Mouse (Mus musculus) thymus, postnatal 14 days (tissue): ENCODE measurements around the gene Phox2a.

Source experiments
- DNase-seq: peaks from one replicate; pipeline ENCODE4 v3.0.0; 2021

The Phox2a gene

DNA sequence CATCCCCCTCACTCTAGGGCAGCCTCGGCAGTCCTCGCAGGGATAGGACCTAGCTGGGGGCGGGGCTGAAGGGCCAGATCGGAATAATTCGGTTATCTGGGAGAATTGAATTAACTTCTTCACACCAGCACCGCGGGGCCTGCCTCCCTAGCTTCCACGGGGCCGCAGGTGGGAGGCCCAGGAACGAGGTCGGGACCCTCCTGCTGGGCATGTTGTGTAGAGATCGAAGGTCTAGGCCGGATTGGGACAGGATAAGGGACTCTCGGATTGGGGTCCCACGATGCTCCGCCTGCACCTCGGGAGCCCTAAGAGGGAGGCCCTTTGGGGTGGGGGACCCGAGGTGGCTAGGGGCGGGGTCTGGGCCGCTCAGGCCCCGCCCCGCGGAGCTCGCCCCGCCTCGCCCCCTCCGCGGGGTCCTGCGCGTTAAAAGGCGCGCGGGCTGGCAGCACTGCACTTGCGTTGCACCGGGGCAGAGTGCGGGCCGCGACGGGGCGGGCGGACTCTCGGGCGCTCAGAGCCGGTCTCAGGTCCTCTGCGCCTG is at the start of gene Phox2a:
Phox2a (plus strand) TSS at position 453 of the 541 bp plus-strand sequence.
- no peak for DNase-seq

DNA sequence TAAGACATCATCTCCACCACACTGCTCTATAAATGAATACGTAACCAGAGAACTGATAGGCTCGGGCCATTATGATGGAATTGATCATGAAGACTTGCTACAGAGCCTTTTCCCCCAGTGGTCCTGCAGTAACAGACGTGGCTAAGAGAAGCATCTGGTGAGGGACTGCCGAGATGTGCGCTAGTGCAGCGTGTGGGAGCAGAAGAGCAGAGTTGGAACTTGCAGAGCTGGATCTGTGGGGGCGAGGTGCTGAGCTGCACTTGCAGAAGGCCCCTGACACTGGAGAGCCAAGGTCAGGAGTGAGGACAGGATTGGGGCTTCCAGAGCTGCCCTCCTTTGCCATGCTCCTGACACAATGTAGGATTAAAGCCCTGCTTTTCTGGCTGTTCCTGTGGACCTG is 48.1 kb upstream of the Phox2a start:
- no peak for DNase-seq

DNA sequence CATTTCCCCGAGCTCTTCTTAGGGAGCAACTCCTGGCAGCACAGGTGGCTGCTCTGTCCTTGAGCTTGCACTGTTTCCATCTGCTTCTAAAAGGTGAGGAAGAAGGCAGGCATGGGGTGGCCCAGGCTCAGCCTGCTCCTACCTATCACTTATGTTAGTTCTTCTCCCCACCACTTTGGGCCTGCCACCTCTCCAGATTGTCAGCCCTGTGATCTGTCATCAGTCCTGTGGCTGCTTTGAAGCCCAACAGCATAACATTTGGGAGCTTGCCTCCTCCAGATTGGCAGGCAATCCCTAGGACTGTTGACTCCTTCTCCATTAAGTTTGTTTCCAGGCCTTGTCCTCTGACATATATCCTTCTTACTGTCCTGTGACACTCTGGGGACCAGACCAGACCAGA is 46.5 kb upstream of the Phox2a start:
- no peak for DNase-seq

DNA sequence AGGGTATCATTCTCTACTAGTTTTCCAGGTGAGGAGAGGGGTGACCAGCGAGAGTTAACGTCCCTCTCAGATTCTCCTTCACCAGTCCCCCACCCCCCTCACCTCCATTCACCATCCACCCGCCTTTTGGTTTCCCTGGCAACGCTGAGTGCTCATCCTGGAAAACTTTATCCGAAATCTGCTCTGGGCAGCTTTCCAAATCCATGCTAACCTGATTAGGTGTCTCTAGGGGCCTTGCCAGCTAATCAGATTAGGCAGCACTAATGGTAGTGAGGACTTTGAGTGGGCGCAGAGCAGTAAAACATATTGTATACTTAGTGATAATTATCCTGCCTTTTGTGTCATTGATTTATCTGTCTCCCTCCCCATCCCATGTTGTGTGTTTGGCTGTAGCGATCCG is 45.4 kb upstream of the Phox2a start:
- no peak for DNase-seq

DNA sequence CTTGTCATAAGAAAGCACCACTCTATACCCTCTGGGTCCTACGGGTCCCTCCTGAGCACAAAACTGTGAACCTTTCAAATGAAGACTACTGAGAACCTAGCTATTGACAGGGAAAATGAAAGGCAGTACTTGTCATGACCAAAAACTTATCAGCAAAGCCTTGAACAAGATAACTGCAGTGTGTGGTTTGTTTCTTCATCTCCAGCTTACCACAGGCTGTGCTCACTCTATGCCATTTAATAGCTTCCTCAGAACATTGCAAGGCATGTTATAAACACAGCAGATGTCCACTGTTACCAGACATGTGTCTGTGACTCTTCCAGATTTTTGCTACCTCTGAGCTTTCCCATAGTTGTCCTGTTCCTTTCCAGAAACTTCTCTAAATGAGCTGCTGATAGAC is 41.1 kb upstream of the Phox2a start:
- no peak for DNase-seq

DNA sequence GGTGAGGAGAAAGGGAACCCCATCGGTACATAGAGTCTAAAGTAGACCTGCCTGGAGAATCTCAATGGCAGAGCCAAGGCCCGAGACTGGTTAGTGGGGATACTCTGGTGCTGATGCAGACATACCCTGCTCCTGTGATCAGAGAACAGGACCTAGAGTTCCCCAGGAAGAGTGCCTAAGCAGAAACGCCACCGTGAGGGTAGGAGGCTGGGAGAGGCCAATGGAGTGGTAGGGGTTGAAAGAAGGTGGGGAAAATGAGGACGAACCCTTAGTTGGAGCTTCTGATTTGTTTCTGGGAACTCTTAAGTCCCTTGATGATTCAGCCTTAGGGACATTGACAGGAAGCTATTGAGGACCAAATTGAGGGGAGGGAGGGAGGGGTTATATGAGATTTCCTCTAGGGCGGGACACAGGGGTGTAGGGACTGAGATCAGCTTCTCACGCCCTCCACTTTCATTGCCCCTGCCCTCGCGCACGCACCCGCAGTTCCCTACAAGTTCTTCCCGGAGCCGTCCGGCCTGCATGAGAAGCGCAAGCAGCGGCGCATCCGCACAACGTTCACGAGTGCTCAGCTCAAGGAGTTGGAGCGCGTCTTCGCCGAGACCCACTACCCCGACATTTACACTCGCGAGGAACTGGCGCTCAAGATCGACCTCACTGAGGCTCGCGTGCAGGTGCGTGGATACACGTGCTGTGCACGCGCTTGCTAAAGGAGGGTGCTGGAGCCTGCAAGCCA is 2.4 kb downstream of the Phox2a start:
- DNase-seq = peak; percentile 13

DNA sequence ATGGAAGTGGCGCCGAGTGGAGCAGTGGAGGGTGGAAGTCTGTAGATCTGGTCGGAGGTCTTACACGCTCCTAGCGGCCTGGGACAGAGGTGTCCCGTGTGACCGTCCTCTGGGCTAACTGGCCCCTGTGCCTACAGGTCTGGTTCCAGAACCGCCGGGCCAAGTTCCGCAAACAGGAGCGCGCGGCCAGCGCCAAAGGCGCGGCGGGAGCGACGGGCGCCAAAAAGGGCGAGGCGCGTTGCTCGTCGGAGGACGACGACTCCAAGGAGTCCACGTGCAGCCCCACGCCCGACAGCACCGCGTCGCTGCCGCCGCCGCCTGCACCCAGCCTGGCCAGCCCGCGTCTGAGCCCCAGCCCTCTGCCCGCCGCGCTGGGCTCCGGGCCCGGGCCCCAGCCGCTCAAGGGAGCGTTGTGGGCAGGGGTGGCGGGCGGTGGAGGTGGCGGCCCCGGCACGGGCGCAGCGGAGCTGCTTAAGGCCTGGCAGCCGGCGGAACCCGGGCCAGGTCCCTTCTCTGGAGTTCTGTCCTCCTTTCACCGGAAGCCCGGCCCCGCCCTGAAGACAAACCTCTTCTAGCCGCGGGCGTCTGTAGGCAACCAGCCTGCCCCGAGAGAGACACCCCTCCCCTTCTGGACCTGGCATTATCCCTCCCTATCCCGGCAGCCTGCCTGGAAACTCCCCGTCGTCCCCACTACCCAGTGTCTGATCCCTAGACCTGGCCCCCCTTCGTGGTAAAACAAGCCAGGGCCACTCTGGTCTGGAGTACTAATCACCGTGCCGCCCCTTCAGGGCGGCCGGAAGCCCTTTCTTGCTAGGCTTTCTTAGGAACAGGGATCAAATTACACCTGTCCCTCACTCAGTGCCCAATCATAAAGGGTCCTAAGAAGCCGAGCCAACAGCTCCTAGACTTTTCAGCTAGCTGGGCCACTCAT is 3.7 kb downstream of the Phox2a start:
- peak; percentile 37 for DNase-seq

DNA sequence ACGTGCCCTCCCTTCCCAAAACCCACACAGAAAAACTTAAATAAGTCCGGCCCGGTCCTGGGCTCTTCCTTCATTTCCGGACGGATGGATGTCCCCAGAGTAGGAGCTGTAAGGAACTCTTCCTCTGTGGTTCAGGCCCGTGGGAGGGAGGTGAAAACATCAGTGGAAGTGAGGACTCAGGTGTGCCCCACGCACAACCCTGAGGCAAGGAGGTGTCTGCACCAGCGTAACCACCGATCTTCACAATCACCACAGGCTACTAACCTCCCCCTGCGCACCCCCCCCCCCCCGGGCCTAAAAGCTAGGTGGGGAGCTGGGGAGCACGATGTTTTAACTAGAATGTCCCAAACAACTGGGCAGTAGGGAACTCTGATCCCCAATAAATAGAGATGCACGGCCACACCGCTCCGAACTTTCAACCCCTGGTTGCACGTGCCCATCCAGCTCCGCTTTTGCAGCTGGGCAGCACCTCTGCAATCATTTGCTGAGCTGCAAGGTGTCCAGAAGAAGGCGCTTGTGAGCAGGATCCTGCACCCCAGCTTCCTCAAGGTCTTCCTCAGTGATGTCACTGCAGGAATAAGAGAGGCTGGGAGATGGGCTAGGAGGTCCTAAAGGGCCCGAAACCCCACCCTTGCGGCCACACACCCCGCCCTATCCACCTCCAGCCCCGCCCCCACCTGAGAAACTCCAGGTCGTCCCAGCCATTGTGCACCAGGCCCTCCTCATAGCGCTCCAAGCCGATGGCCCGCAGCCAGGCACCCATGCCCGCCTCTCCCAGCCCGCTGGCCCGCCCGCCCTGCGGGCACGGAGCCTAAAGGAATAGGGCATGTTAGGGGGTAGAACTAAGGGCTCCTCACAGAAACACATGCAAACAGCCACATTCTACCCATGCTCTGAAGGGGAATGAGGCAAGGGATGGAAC is 5.0 kb downstream of the Phox2a start:
- DNase-seq = no peak

DNA sequence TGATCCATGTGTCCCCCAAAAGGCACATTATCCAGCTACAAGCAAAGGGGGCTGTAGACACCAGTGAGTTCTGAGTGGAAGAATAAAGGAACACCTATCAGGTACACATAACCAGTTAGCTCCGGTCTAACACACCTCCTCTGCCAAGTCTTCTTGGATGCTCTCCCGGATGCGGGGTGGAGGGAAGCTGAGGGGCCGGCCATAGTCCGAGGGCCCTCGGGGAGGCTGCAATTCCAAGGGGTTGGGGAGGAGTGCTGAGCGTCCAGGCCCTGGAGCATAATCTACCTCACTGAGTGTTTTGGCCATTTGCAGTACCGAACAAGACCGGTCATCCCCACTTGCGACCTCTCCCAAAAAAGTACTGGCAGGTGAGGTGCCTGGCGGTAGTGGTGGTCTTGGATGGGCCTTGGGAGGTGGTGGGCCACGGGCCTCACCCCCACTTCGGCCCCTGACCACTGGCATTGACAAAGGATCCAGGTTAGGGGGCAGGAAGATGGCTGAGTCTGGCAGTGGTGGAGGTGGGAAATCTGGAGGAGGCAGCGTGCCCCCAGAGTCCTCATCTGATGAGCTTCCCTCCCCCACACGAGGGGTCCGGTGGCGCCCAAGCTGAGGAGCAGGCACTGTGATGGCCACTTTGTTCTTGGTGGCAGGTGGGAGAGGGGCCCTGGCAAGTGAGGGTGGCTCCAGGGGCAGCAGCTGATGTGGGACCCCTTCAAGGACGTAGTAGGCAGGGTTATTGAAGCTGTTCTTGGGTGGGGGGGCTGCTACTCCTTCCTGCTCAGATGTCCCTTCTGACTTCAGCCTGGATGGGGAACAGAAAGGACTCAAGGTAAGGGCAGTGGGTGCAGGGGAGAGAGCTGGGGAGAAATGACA is 5.9 kb downstream of the Phox2a start:
- no peak for DNase-seq

DNA sequence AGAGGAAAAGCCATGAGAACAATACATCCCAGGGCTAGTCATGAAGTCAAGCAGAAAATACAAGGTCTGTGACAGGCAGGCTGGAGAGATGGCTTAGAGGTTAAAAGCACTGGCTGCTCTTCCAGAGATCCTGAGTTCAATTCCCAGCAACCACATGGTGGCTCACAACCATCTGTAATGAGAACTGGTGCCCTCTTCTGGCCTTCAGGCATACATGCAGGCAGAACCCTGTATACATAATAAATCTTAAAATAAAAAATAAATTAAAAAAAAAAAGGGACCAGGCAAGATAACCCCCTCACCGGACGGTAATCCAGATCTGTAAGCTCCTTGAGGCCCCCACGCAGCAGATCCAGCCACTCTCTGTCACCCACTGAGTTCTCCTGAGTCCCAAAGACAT is 12.3 kb downstream of the Phox2a start:
- DNase-seq = no peak

DNA sequence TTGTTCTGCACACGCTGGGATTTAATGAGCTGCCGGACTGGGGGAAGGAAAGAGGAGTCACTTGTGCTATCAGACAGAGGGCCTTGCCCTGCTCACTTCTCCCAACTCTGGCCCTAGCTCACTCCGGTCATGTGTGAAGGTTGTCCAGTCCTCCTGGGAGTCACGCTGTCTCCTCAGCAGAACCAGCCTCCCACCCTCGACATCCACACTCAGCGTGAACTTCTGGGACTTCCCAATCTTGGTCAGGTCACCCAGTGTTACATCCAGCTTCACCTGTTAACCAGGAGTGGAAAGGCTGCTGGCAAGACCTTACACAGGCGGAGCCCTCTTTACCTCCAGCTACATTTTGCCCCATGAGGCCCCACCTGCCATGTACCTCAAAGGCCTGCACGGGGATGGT is 13.3 kb downstream of the Phox2a start:
- no peak for DNase-seq

DNA sequence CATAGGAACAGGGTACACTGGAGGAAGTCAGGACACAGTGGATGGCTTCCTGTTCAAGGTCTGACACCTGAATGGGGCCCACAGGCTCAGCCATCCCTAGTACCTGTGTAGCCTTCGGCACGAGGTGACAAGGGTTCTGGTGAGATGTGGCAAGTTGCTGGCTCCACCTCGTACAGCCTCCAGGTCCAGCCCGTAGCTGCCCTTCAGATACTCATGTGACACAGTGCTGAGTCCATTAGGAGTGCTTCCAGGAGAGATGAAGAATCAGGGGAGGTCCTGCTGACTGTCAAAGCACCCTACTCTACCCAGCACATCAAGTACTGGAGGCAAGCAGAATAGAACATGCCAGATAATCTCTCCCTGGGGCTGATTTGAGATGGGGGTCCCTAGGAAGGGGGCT is 14.3 kb downstream of the Phox2a start:
- no peak for DNase-seq

DNA sequence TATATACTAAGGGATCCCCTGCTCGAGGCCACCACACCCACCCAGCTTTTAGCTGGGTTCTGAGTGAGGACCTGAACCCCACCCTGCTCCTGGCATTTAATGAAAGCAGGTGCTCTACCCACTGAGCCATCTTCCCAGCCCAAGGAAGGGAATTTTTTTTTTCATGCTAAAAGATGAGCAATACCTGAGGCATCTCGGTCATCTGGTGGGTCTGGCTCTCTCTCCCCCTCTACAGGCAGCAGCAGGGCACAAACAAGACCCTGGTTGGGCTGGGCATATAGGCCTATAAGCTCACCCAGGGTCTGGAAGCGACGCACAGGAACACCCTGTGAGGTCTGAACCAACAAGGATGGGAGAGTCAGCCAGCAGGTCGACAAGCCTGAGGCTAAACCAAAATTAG is 15.2 kb downstream of the Phox2a start:
- DNase-seq = no peak

DNA sequence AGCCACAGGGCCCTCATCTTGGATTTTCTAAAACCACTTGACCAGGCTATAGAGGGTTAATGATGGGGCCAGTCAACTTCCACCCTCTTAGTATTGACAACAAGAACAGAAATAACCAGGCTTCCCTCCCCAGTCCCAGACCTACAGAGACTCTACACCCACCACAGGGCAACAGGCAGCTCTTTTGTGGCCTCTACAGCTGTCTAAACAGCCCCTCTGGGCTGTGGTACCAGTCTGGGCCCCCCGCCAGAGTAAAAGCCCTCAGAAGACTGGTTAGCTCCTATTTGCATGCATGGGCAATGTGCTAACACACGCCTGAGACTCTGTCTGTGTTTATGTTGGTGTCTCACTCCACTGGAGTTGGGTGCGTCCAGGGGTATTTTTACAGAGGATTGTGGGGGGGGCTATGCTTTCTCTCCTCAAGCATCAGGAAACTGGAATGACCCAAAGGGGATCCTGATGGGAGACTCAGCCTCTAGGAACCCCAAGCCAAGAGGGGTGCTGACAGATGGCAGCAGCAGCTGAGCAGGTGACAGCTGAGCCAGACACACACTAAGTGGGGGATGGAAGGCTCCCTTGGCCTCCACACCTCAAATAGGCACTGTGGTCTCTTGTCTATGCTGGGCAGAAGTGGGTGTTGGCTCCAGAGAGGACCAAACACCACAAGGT is 15.9 kb downstream of the Phox2a start:
- no peak for DNase-seq

DNA sequence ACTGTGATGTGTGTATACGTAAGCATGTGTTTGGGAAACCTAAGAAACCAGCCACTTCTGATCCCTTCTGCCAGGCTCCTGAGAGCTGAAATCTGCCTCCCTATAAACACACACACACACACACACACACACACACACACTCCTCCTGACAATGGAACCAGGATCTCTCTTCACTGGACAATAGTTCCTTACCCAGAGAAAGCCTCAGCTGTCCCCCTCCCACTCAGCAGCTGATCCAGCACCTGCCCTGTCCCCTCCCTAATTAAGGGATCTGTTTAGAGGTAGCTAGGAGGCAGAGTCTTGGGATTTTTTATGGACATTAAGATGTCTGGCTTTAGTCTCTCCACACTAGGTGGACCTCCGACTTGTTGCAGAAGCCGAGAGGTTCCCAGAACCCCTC is 16.8 kb downstream of the Phox2a start:
- no peak for DNase-seq

DNA sequence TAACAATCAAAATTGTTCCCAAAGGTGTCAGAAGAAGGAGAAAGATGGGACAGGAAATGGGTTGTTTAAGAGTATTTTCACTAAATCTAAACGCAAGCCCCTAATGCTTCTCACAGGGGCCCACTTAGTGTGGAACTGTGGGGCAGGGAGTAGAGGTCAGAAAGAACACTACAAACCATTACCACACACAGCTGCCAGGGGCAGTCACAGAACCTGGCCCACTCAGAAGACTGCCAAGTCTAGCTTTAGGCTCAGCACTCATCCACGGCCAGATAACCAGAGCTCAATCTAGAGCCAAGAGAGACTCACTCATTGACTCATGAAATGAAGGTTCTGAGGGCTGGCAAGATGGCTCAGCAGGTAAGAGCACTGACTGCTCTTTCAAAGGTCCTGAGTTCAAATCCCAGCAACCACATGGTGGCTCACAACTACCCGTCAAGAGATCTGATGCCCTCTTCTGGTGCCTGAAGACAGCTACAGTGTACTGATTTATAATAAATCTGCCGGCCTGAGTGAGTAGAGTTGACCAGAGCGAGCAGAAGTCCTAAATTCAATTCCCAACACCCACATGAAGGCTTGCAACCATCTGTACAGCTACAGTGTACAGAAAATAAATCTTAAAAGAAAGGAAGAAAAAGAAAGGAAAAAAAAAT is 17.5 kb downstream of the Phox2a start:
- DNase-seq = no peak

DNA sequence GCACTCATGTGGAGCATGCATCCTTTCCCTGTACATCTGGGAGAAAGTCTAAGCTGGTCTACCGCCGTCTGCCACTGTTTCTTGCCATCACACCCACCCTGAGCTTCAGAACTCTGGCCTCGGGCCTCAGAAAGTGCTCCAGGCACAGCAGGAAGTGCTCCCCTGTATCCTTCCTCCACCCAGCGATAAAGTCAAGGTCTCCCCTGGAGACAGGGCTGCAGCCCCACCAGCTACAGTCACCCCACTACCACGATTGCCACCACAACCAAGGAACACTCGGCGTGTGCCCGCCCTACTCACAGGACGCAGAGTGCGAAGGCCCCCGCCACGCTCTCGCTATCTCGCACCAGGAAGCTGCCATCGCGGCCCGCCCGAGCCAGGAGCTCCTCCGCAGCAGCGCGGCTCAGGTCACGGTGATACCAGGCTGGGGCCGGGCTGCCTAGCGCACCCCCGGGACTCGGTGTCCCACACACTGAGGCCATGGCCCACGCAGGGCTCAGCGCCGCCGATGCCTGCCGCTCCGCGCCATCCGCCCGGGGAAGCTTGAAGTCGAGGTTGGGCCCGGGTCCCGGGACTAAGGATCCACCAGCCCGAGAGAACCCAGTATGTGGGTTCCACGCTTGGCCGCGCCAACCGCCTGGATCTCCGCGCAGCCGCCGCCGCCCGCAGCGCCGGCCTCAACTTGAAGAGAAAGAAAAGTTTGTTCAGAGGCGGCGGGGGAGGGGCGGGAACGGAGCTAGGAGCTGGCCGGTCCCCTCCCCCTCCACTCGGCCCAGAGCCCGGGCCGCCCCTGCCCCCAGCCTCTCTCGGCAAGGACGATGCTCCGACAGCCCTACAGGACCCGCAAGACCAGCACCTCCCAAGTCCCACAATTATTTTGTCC is 18.4 kb downstream of the Phox2a start:
- DNase-seq = peak; percentile 69

DNA sequence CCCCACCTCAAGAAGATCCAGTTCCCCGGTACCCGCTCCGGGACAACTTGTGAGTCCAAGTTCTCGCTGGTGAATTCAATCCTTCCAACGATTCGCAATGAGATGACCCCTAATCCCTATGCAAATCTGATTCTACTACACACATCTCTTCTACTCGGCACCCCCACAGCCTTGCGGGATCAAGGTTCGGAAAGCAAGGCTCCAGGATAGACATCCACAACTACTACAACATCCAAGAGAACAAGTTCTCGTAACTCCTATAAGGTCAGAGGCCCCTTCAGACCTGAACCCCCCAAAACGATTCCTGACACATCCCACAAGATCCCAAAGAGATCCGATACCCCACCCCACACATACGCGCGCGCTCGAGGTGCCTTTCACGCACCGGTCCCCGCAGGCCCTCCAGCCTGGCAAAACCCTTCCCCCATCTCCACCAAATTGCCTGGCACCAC is 19.1 kb downstream of the Phox2a start:
- no peak for DNase-seq
